Mouse (Mus musculus) embryonic fibroblast, embryonic 13.5 days (primary cell): Measurements from ENCODE around the gene Upb1.

Source experiments
- CTCF ChIP-seq: IDR thresholded peaks from 2 replicates; pipeline ENCODE4 v1.5.1; 2011; ENCODE audit warnings: mild to moderate bottlenecking, control low read depth, low read length, moderate library complexity, borderline replicate concordance; ENCODE audit not compliant: insufficient read depth
- POLR2A ChIP-seq: IDR thresholded peaks from 2 replicates; pipeline ENCODE4 v1.6.1; 2011; ENCODE audit warnings: low read depth, mild to moderate bottlenecking, control low read depth, low read length, moderate library complexity

DNA sequence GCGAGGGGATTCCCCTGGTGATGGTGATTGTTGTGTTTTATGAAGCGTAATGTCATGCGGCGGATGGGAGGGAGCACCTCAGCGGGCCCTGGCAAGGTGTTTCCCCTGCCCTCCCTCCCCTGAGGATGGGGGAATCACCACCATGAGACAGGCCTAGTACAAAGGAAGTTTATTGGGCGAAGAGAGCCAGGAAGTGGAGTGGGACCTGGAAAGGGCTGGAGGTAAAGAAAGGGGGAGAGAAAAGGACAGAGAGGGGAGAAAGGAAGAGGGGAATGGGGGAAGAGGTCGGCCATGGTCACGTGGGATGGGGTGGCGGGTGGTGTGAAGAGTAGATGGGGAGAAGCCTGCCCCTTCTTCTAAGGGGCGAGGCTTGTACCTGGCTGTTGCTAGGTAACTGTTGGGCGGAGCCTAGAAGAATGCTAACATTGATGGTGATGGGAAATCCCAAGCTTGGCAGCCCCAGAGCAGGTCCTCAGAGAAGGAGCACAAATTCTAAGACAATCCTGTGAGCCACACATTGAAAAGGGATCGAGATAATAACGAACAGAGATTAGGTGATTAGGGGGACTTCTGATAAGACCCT lies 45.7 kb downstream of the Upb1 start:
- TF ChIP-seq CTCF (no peak), POLR2A (no peak)
